Mouse (Mus musculus): ENCODE measurements around the gene Tbc1d7. TPM values are rescaled to one million over a fixed set of nuclear protein-coding genes. Genes with fewer than 3 reads are reported as not detected.

Gene Tbc1d7
- polyA plus RNA-seq, 1 experiment from 2014 or later: 50.2 TPM

- no peak for ATAC-seq (ENCODE audit: borderline replicate concordance, extremely low read depth, low FRiP score, low TSS enrichment)
- Histone ChIP-seq H3K27ac (no peak overlapping the region), H3K9me3 (no peaks in the 10 kb centered on the region), H3K36me3 (no peaks in the 10 kb centered on the region), H3K27me3 (no peaks in the 10 kb centered on the region), H3K4me1 (peaks cover 48% of the 10 kb centered on the region), H3K4me2 (no peak overlapping the region), H3K9ac (no peak overlapping the region), H3K4me3 (no peak overlapping the region)
- 35% methylated on average over 16 of the region's 16 CpGs for WGBS
Observed at GRCm38 (mm10) chr13:43208914-43209439, 37.7 kb upstream of the Tbc1d7 start.

GRCm38 (mm10) chr13:43206118-43206683, 34.9 kb upstream of the Tbc1d7 start:
- Histone ChIP-seq H3K4me3 (no peak overlapping the region), H3K27me3 (no peaks in the 10 kb centered on the region), H3K4me1 (peaks cover 40% of the 10 kb centered on the region), H3K9me3 (no peaks in the 10 kb centered on the region), H3K4me2 (no peak overlapping the region), H3K36me3 (no peaks in the 10 kb centered on the region), H3K27ac (no peak overlapping the region), H3K9ac (no peak overlapping the region)
- 86% methylated on average over 12 of the region's 12 CpGs for WGBS
- no peak for ATAC-seq (ENCODE audit: borderline replicate concordance, extremely low read depth, low FRiP score, low TSS enrichment)

GRCm38 (mm10) chr13:43203641-43204040, 32.3 kb upstream of the Tbc1d7 start:
- H3K9ac ChIP-seq: no peak overlapping the region
- peaks cover 4% of the 10 kb centered on the region; the same call in 1 of the 2 replicates for H3K36me3 ChIP-seq
- H3K4me2 ChIP-seq: no peak overlapping the region
- no peaks in the 10 kb centered on the region for H3K27me3 ChIP-seq
- ATAC-seq (ENCODE audit: borderline replicate concordance, extremely low read depth, low FRiP score, low TSS enrichment): peak; percentile 27; the same call in 1 of the 2 replicates
- 23% methylated on average over 5 of the region's 5 CpGs for WGBS
- H3K4me1 ChIP-seq: peaks cover 29% of the 10 kb centered on the region
- H3K4me3 ChIP-seq: no peak overlapping the region
- no peaks in the 10 kb centered on the region for H3K9me3 ChIP-seq
- peak overlapping the region; percentile 59 for H3K27ac ChIP-seq

GRCm38 (mm10) chr13:43203234-43203633, 31.9 kb upstream of the Tbc1d7 start:
- Histone ChIP-seq H3K9ac (no peak overlapping the region), H3K36me3 (peaks cover 4% of the 10 kb centered on the region; the same call in 1 of the 2 replicates), H3K4me2 (no peak overlapping the region), H3K27me3 (no peaks in the 10 kb centered on the region), H3K9me3 (no peaks in the 10 kb centered on the region), H3K4me1 (peaks cover 28% of the 10 kb centered on the region), H3K27ac (peak overlapping the region; percentile 59), H3K4me3 (no peak overlapping the region)
- ATAC-seq (ENCODE audit: borderline replicate concordance, extremely low read depth, low FRiP score, low TSS enrichment): no peak; the same call in 1 of the 2 replicates
- 66% methylated on average over 7 of the region's 7 CpGs for WGBS

GRCm38 (mm10) chr13:43202351-43202750, 31.1 kb upstream of the Tbc1d7 start:
- no peaks in the 10 kb centered on the region for H3K27me3 ChIP-seq
- ATAC-seq (ENCODE audit: borderline replicate concordance, extremely low read depth, low FRiP score, low TSS enrichment): no peak
- no peak overlapping the region for H3K4me2 ChIP-seq
- WGBS: 87% methylated on average over 10 of the region's 10 CpGs
- H3K27ac ChIP-seq: no peak overlapping the region
- H3K9ac ChIP-seq: no peak overlapping the region
- H3K4me1 ChIP-seq: peaks cover 28% of the 10 kb centered on the region
- peaks cover 4% of the 10 kb centered on the region; the same call in 1 of the 2 replicates for H3K36me3 ChIP-seq
- H3K4me3 ChIP-seq: no peak overlapping the region
- H3K9me3 ChIP-seq: no peaks in the 10 kb centered on the region

GRCm38 (mm10) chr13:43201033-43201432, 29.7 kb upstream of the Tbc1d7 start:
- ATAC-seq (ENCODE audit: borderline replicate concordance, extremely low read depth, low FRiP score, low TSS enrichment): no peak
- Histone ChIP-seq H3K4me3 (no peak overlapping the region), H3K27ac (no peak overlapping the region), H3K9ac (no peak overlapping the region), H3K4me2 (no peak overlapping the region), H3K9me3 (no peaks in the 10 kb centered on the region), H3K36me3 (peaks cover 4% of the 10 kb centered on the region; the same call in 1 of the 2 replicates), H3K4me1 (peaks cover 35% of the 10 kb centered on the region), H3K27me3 (no peaks in the 10 kb centered on the region)
- 42% methylated on average over 22 of the region's 22 CpGs for WGBS

- 72% methylated on average over 22 of the region's 22 CpGs for WGBS
- Histone ChIP-seq H3K4me3 (no peak overlapping the region), H3K27me3 (no peaks in the 10 kb centered on the region)
Observed at GRCm38 (mm10) chr13:43200473-43200872, 29.2 kb upstream of the Tbc1d7 start.

GRCm38 (mm10) chr13:43199749-43200148, 28.4 kb upstream of the Tbc1d7 start:
- H3K27me3 ChIP-seq: no peaks in the 10 kb centered on the region
- no peak overlapping the region for H3K4me3 ChIP-seq
- 0 out of 2 replicates have a peak overlapping the region, but pooled peaks have one; percentile 68 for H3K27ac ChIP-seq
- peaks cover 4% of the 10 kb centered on the region; the same call in 1 of the 2 replicates for H3K36me3 ChIP-seq
- ATAC-seq (ENCODE audit: borderline replicate concordance, extremely low read depth, low FRiP score, low TSS enrichment): no peak
- 70% methylated on average over 5 of the region's 5 CpGs for WGBS
- H3K9me3 ChIP-seq: no peaks in the 10 kb centered on the region
- no peak overlapping the region for H3K4me2 ChIP-seq
- no peak overlapping the region for H3K9ac ChIP-seq
- peaks cover 39% of the 10 kb centered on the region for H3K4me1 ChIP-seq

More at GRCm38 (mm10) chr13:43200473-43200872, 29.2 kb upstream of the Tbc1d7 start:
- Histone ChIP-seq H3K4me1 (peaks cover 39% of the 10 kb centered on the region), H3K9me3 (no peaks in the 10 kb centered on the region), H3K27ac (no peak overlapping the region), H3K36me3 (peaks cover 4% of the 10 kb centered on the region; the same call in 1 of the 2 replicates), H3K9ac (no peak overlapping the region), H3K4me2 (no peak overlapping the region)
- no peak for ATAC-seq (ENCODE audit: borderline replicate concordance, extremely low read depth, low FRiP score, low TSS enrichment)

GRCm38 (mm10) chr13:43199282-43199681, 28.0 kb upstream of the Tbc1d7 start:
- peaks cover 37% of the 10 kb centered on the region for H3K4me1 ChIP-seq
- H3K4me3 ChIP-seq: no peak overlapping the region
- H3K4me2 ChIP-seq: no peak overlapping the region
- no peak for ATAC-seq (ENCODE audit: borderline replicate concordance, extremely low read depth, low FRiP score, low TSS enrichment)
- H3K27me3 ChIP-seq: no peaks in the 10 kb centered on the region
- no peak overlapping the region for H3K9ac ChIP-seq
- peak overlapping the region; percentile 68 for H3K27ac ChIP-seq
- H3K36me3 ChIP-seq: peaks cover 4% of the 10 kb centered on the region; the same call in 1 of the 2 replicates
- H3K9me3 ChIP-seq: no peaks in the 10 kb centered on the region
- 70% methylated on average over 7 of the region's 7 CpGs for WGBS

GRCm38 (mm10) chr13:43197187-43197586, 25.9 kb upstream of the Tbc1d7 start:
- Histone ChIP-seq H3K9me3 (no peaks in the 10 kb centered on the region), H3K27me3 (no peaks in the 10 kb centered on the region), H3K27ac (no peak overlapping the region), H3K4me1 (peaks cover 37% of the 10 kb centered on the region), H3K36me3 (peaks cover 4% of the 10 kb centered on the region; the same call in 1 of the 2 replicates), H3K4me2 (no peak overlapping the region), H3K4me3 (no peak overlapping the region), H3K9ac (no peak overlapping the region)
- WGBS: 62% methylated on average over 6 of the region's 6 CpGs
- no peak for ATAC-seq (ENCODE audit: borderline replicate concordance, extremely low read depth, low FRiP score, low TSS enrichment)

- peak overlapping the region; percentile 39; the same call in 1 of the 2 replicates for H3K27ac ChIP-seq
- H3K4me1 ChIP-seq: peaks cover 49% of the 10 kb centered on the region
- peaks cover 4% of the 10 kb centered on the region; the same call in 1 of the 2 replicates for H3K36me3 ChIP-seq
- no peaks in the 10 kb centered on the region for H3K9me3 ChIP-seq
- no peak overlapping the region for H3K4me2 ChIP-seq
- no peak overlapping the region for H3K4me3 ChIP-seq
- 4% methylated on average over 7 of the region's 7 CpGs for WGBS
- no peak overlapping the region for H3K9ac ChIP-seq
- no peaks in the 10 kb centered on the region for H3K27me3 ChIP-seq
- ATAC-seq (ENCODE audit: borderline replicate concordance, extremely low read depth, low FRiP score, low TSS enrichment): 0 out of 2 replicates have a peak, but pooled peaks have one; percentile 24
Observed at GRCm38 (mm10) chr13:43196000-43196399, 24.7 kb upstream of the Tbc1d7 start.

GRCm38 (mm10) chr13:43193932-43194331, 22.6 kb upstream of the Tbc1d7 start:
- 84% methylated on average over 8 of the region's 8 CpGs for whole genome bisulfite sequencing
- Histone ChIP-seq H3K27me3 (no peaks in the 10 kb centered on the region), H3K9ac (no peak overlapping the region), H3K9me3 (no peaks in the 10 kb centered on the region), H3K27ac (no peak overlapping the region), H3K4me3 (no peak overlapping the region), H3K4me1 (peaks cover 40% of the 10 kb centered on the region), H3K4me2 (no peak overlapping the region), H3K36me3 (no peaks in the 10 kb centered on the region)
- no peak for ATAC-seq (ENCODE audit: borderline replicate concordance, extremely low read depth, low FRiP score, low TSS enrichment)
